Mouse (Mus musculus) intestine, embryonic 15.5 days (tissue): ENCODE results near the gene Gm10378. TPM values are rescaled to one million over a fixed set of nuclear protein-coding genes. Genes with fewer than 3 reads are reported as not detected.
"Not testable (repeated sequence)": the region's sequence is repeated elsewhere in the genome, so short reads cannot be mapped to it uniquely, and the experiment has no call there.

Source experiments
- ATAC-seq: fragments of 200-750 bp; cut with Nextera tagmentation; 2 replicates; pipeline ENCODE4 v1.8.0; 2017; ENCODE audit warnings: moderate TSS enrichment, moderate library complexity
- H3K27ac ChIP-seq: fragments of 300-500 bp; sonication (generic); 2 replicates; pipeline ENCODE4 v1.5.1; 2015; ENCODE audit warnings: mild to moderate bottlenecking, inconsistent platforms
- H3K27me3 ChIP-seq: fragments of 300-500 bp; sonication (generic); replicated peaks from 2 replicates; pipeline ENCODE4 v1.6.1; 2015; ENCODE audit warnings: inconsistent platforms
- H3K36me3 ChIP-seq: fragments of 300-500 bp; sonication (generic); 2 replicates; pipeline ENCODE4 v1.6.1; 2015; ENCODE audit warnings: inconsistent platforms
- H3K4me1 ChIP-seq: fragments of 300-500 bp; sonication (generic); replicated peaks from 2 replicates; pipeline ENCODE4 v1.6.1; 2015; ENCODE audit warnings: inconsistent platforms
- H3K4me2 ChIP-seq: fragments of 300-500 bp; sonication (generic); replicated peaks from 2 replicates; pipeline ENCODE4 v1.6.1; 2015; ENCODE audit warnings: mild to moderate bottlenecking, inconsistent platforms
- H3K4me3 ChIP-seq: fragments of 300-500 bp; sonication (generic); replicated peaks from 2 replicates; pipeline ENCODE4 v1.5.1; 2015; ENCODE audit warnings: inconsistent platforms
- H3K9ac ChIP-seq: fragments of 300-500 bp; sonication (generic); 2 replicates; pipeline ENCODE4 v1.6.1; 2015; ENCODE audit warnings: inconsistent platforms
- H3K9me3 ChIP-seq: fragments of 300-500 bp; sonication (generic); 2 replicates; pipeline ENCODE4 v1.6.1; 2016; ENCODE audit warnings: inconsistent platforms
- WGBS: fragments of 180-500 bp; shearing (Covaris S2); methylation state at CpG from one replicate; pipeline ENCODE4 v1.1.7; 2015; 5-methylcytosine and 5-hydroxymethylcytosine counted together
- polyA plus RNA-seq: library from polyadenylated mRNA; unstranded; fragments of >200 nt; fragmentation: Nextera tagmentation; extraction: Ambion mirVana; gene quantifications from 2 replicates; pipeline ENCODE4 v1.2.1, GENCODE M21; 2015

Gene Gm10378
- polyA plus RNA-seq = not detected in 2 replicates

GRCm38 (mm10) chr14:42655638-42656037 is at the start of gene Gm10378:
Gm10378 (plus strand) TSS chr14:42655938.
- not testable (repeated sequence) for H3K4me3 ChIP-seq, ATAC-seq, H3K27ac ChIP-seq, H3K4me2 ChIP-seq, H3K9ac ChIP-seq, H3K4me1 ChIP-seq, H3K36me3 ChIP-seq, H3K9me3 ChIP-seq, H3K27me3 ChIP-seq
- no CpG with 5 or more reads among the region's 1 CpGs for WGBS

- H3K9me3 ChIP-seq, H3K4me2 ChIP-seq, H3K4me1 ChIP-seq, ATAC-seq, H3K27ac ChIP-seq, H3K36me3 ChIP-seq, H3K9ac ChIP-seq, H3K27me3 ChIP-seq, H3K4me3 ChIP-seq: not testable (repeated sequence)
- WGBS = 70% methylated on average over 1 of the region's 2 CpGs
Measured at GRCm38 (mm10) chr14:42641817-42642216, 13.9 kb upstream of the Gm10378 start, which contains the start of gene Gm3633. Gm3633 (minus strand) TSS chr14:42641917.

Other genes with a start within 250 kb of the Gm10378 start
- not detected in 2 replicates for gene Gm8005, start 216.3 kb upstream of the Gm10378 start, polyA plus RNA-seq
- not detected in 2 replicates for gene Gm8011, start 192.1 kb upstream of the Gm10378 start, polyA plus RNA-seq
- not detected in 2 replicates for gene Gm8020, start 153.6 kb upstream of the Gm10378 start, polyA plus RNA-seq
- gene Gm8024, start 131.7 kb upstream of the Gm10378 start, polyA plus RNA-seq = not detected in 2 replicates
- gene Gm17124, start 56.1 kb upstream of the Gm10378 start, polyA plus RNA-seq = not detected in 2 replicates
- gene Gm3633, start 14.0 kb upstream of the Gm10378 start, polyA plus RNA-seq = not detected in 2 replicates
- not detected in 2 replicates for gene Gm3015, start 112.9 kb downstream of the Gm10378 start, polyA plus RNA-seq
- not detected in 2 replicates for gene Gm10377, start 142.0 kb downstream of the Gm10378 start, polyA plus RNA-seq
- gene Gm21977, start 197.5 kb downstream of the Gm10378 start, polyA plus RNA-seq = not detected in 2 replicates